Mouse (Mus musculus): ENCODE results near the gene Camkmt. TPM values are rescaled to one million over a fixed set of nuclear protein-coding genes. Genes with fewer than 3 reads are reported as not detected.

The Camkmt gene
- polyA plus RNA-seq, 2 experiments, result 4.2 to 11.0 TPM

- Histone ChIP-seq H3K4me1 (ENCODE audit: control insufficient read depth, insufficient read depth, low read length) (no peaks in the 10 kb centered on the region), H3K27ac (replicated peaks; ENCODE audit: low read depth, low read length) (no peak overlapping the region), H3K27me3 (ENCODE audit: control insufficient read depth, insufficient read depth, low read length) (peaks cover 24% of the 10 kb centered on the region), H3K4me2 (replicated peaks; ENCODE audit: low read depth, low read length, severe bottlenecking) (no peak overlapping the region), H3K36me3 (ENCODE audit: control insufficient read depth, insufficient read depth, low read length) (no peaks in the 10 kb centered on the region), H3K4me3 (replicated peaks; ENCODE audit: low read length) (no peak overlapping the region), H3K9ac (ENCODE audit: low read depth, low read length, severe bottlenecking) (no peak overlapping the region), H3K9me3 (ENCODE audit: control insufficient read depth, low read length) (peaks cover 9% of the 10 kb centered on the region; the same call in 1 of the 2 replicates)
- no peak for TF ChIP-seq POLR2A (IDR thresholded peaks at IDR 0.05; ENCODE audit: borderline replicate concordance, extremely low read depth, insufficient read depth, insufficient read length)
- ATAC-seq (ENCODE audit: low FRiP score, low read depth), result no peak
- 87% methylated on average over 6 of the region's 6 CpGs for WGBS
- no peak for DNase-seq (ENCODE audit: low spot score)
Observed at GRCm38 (mm10) chr17:85495871-85496270, 405.5 kb downstream of the Camkmt start.

GRCm38 (mm10) chr17:85504888-85505287 is 414.5 kb downstream of the Camkmt start:
- H3K9me3 ChIP-seq (ENCODE audit: control insufficient read depth, low read length), result no peaks in the 10 kb centered on the region
- no peak overlapping the region for H3K9ac ChIP-seq (ENCODE audit: low read depth, low read length, severe bottlenecking)
- no peaks in the 10 kb centered on the region for H3K4me1 ChIP-seq (ENCODE audit: control insufficient read depth, insufficient read depth, low read length)
- ATAC-seq (ENCODE audit: low FRiP score, low read depth), result no peak
- DNase-seq (ENCODE audit: low spot score), result no peak
- no peak for TF ChIP-seq POLR2A (IDR thresholded peaks at IDR 0.05; ENCODE audit: borderline replicate concordance, extremely low read depth, insufficient read depth, insufficient read length)
- no peak overlapping the region for H3K4me3 ChIP-seq (replicated peaks; ENCODE audit: low read length)
- H3K4me2 ChIP-seq (replicated peaks; ENCODE audit: low read depth, low read length, severe bottlenecking), result no peak overlapping the region
- no peaks in the 10 kb centered on the region for H3K27me3 ChIP-seq (ENCODE audit: control insufficient read depth, insufficient read depth, low read length)
- H3K36me3 ChIP-seq (ENCODE audit: control insufficient read depth, insufficient read depth, low read length), result no peaks in the 10 kb centered on the region
- no peak overlapping the region for H3K27ac ChIP-seq (replicated peaks; ENCODE audit: low read depth, low read length)

- H3K27ac ChIP-seq (replicated peaks; ENCODE audit: low read depth, low read length), result no peak overlapping the region
- H3K36me3 ChIP-seq (ENCODE audit: control insufficient read depth, insufficient read depth, low read length), result no peaks in the 10 kb centered on the region
- H3K9ac ChIP-seq (ENCODE audit: low read depth, low read length, severe bottlenecking), result no peak overlapping the region
- no peaks in the 10 kb centered on the region for H3K9me3 ChIP-seq (ENCODE audit: control insufficient read depth, low read length)
- H3K4me1 ChIP-seq (ENCODE audit: control insufficient read depth, insufficient read depth, low read length), result no peaks in the 10 kb centered on the region
- WGBS, result 67% methylated on average over 15 of the region's 15 CpGs
- H3K4me2 ChIP-seq (replicated peaks; ENCODE audit: low read depth, low read length, severe bottlenecking), result no peak overlapping the region
- no peak for ATAC-seq (ENCODE audit: low FRiP score, low read depth)
- H3K27me3 ChIP-seq (ENCODE audit: control insufficient read depth, insufficient read depth, low read length), result no peaks in the 10 kb centered on the region
- TF ChIP-seq POLR2A (IDR thresholded peaks at IDR 0.05; ENCODE audit: borderline replicate concordance, extremely low read depth, insufficient read depth, insufficient read length), result no peak
- DNase-seq (ENCODE audit: low spot score), result no peak
- H3K4me3 ChIP-seq (replicated peaks; ENCODE audit: low read length), result no peak overlapping the region
Observed at GRCm38 (mm10) chr17:85506206-85507088, 416.1 kb downstream of the Camkmt start.

GRCm38 (mm10) chr17:85507089-85507460 is 416.7 kb downstream of the Camkmt start:
- TF ChIP-seq POLR2A (IDR thresholded peaks at IDR 0.05; ENCODE audit: borderline replicate concordance, extremely low read depth, insufficient read depth, insufficient read length), result no peak
- Histone ChIP-seq H3K27ac (replicated peaks; ENCODE audit: low read depth, low read length) (no peak overlapping the region), H3K27me3 (ENCODE audit: control insufficient read depth, insufficient read depth, low read length) (no peaks in the 10 kb centered on the region), H3K4me1 (ENCODE audit: control insufficient read depth, insufficient read depth, low read length) (no peaks in the 10 kb centered on the region), H3K4me2 (replicated peaks; ENCODE audit: low read depth, low read length, severe bottlenecking) (no peak overlapping the region), H3K36me3 (ENCODE audit: control insufficient read depth, insufficient read depth, low read length) (no peaks in the 10 kb centered on the region), H3K4me3 (replicated peaks; ENCODE audit: low read length) (no peak overlapping the region), H3K9ac (ENCODE audit: low read depth, low read length, severe bottlenecking) (no peak overlapping the region), H3K9me3 (ENCODE audit: control insufficient read depth, low read length) (no peaks in the 10 kb centered on the region)
- ATAC-seq (ENCODE audit: low FRiP score, low read depth) (no peak), DNase-seq (ENCODE audit: low spot score) (no peak)
- WGBS, result 88% methylated on average over 4 of the region's 4 CpGs

Other genes starting within 250 kb of the Camkmt start
- gene Ppm1b, start 133.8 kb upstream of the Camkmt start, polyA plus RNA-seq (2012; rRNA removed), result 51.4 and 59.9 TPM in 2 replicates
- gene Ppm1b, start 133.8 kb upstream of the Camkmt start, polyA plus RNA-seq (2014; fragmentation: Nextera tagmentation; extraction: Ambion mirVana), result 69.3 and 72.6 TPM in 2 replicates
- 0.72 and 0.84 TPM in 2 replicates for gene Slc3a1, start 62.2 kb upstream of the Camkmt start, polyA plus RNA-seq (2012; rRNA removed)
- gene Slc3a1, start 62.2 kb upstream of the Camkmt start, polyA plus RNA-seq (2014; fragmentation: Nextera tagmentation; extraction: Ambion mirVana), result 0.23 and 0.46 TPM in 2 replicates
- gene Prepl, start 311 bp upstream of the Camkmt start, polyA plus RNA-seq (2012; rRNA removed), result 36.9 and 42.4 TPM in 2 replicates
- gene Prepl, start 311 bp upstream of the Camkmt start, polyA plus RNA-seq (2014; fragmentation: Nextera tagmentation; extraction: Ambion mirVana), result 31.4 and 34.8 TPM in 2 replicates